ENCODE assay signal across 8 mouse cellular contexts in genomic region chr2:166403319-166403718, GRCm38 (mm10).
DNase-seq lines count a peak whose midpoint lies in the region; ATAC-seq lines count a peak whose summit lies in the region.

No protein-coding gene starts in this region.

- no peak overlapping the region for H3K4me2 ChIP-seq in hindbrain, embryonic 13.5 days
- no peak overlapping the region for H3K4me2 ChIP-seq in hindbrain, embryonic 12.5 days (replicated peaks)

- H3K4me1 ChIP-seq in hindbrain, embryonic 13.5 days (replicated peaks): peaks cover 52% of the 10 kb centered on the region
- H3K4me1 ChIP-seq in hindbrain, embryonic 12.5 days: peaks cover 44% of the 10 kb centered on the region
- peaks cover 81% of the 10 kb centered on the region for H3K4me1 ChIP-seq in heart, embryonic 10.5 days

- H3K9me3 ChIP-seq in hindbrain, embryonic 13.5 days: no peaks in the 10 kb centered on the region
- no peaks in the 10 kb centered on the region for H3K9me3 ChIP-seq in hindbrain, embryonic 12.5 days (replicated peaks)
- no peaks in the 10 kb centered on the region for H3K9me3 ChIP-seq in heart, embryonic 10.5 days

- ATAC-seq in hindbrain, embryonic 13.5 days (ENCODE audit: low FRiP score): no peak
- ATAC-seq in hindbrain, embryonic 12.5 days (ENCODE audit: low FRiP score): no peak

- WGBS in hindbrain, embryonic 13.5 days: 65% methylated on average over 10 of the region's 10 CpGs
- 61% methylated on average over 10 of the region's 10 CpGs for WGBS in hindbrain, embryonic 12.5 days
- 43% methylated on average over 10 of the region's 10 CpGs for WGBS in heart, embryonic 10.5 days

- no peaks in the 10 kb centered on the region for H3K36me3 ChIP-seq in hindbrain, embryonic 13.5 days
- no peaks in the 10 kb centered on the region for H3K36me3 ChIP-seq in hindbrain, embryonic 12.5 days
- H3K36me3 ChIP-seq in heart, embryonic 10.5 days: no peaks in the 10 kb centered on the region

- 0 out of 2 replicates have a peak overlapping the region, but pooled peaks have one; percentile 40 for H3K27ac ChIP-seq in hindbrain, embryonic 13.5 days
- no peak overlapping the region for H3K27ac ChIP-seq in hindbrain, embryonic 12.5 days
- peak overlapping the region; percentile 90 for H3K27ac ChIP-seq in heart, embryonic 10.5 days

- H3K27me3 ChIP-seq in hindbrain, embryonic 13.5 days: peaks cover 23% of the 10 kb centered on the region; the same call in 1 of the 2 replicates
- H3K27me3 ChIP-seq in hindbrain, embryonic 12.5 days: peaks cover 16% of the 10 kb centered on the region
- no peaks in the 10 kb centered on the region for H3K27me3 ChIP-seq in heart, embryonic 10.5 days (ENCODE audit: insufficient read depth, poor library complexity, severe bottlenecking)

- no peak overlapping the region for H3K9ac ChIP-seq in hindbrain, embryonic 13.5 days
- H3K9ac ChIP-seq in hindbrain, embryonic 12.5 days: no peak overlapping the region

- H3K4me3 ChIP-seq in hindbrain, embryonic 13.5 days: no peak overlapping the region
- no peak overlapping the region for H3K4me3 ChIP-seq in hindbrain, embryonic 12.5 days
- H3K4me3 ChIP-seq in heart, embryonic 10.5 days: peak overlapping the region; percentile 30; the same call in 1 of the 2 replicates

- DNase-seq in adrenal gland, postnatal 10 days: peak; percentile 72
- peak; percentile 91 for DNase-seq in heart, embryonic 10.5 days (ENCODE audit: low spot score)
- peak; percentile 41 to 47 for DNase-seq in layer of hippocampus, postnatal 25 days (ENCODE audit: extremely low spot score in 1 of 2, low spot score in 1 of 2)
- DNase-seq in telencephalon, adult 2 months (ENCODE audit: low read depth, low spot score): peak; percentile 69
- DNase-seq in lung, postnatal 25 days (ENCODE audit: low spot score): no peak
- DNase-seq in lung, postnatal 14 days: no peak

Comparison
In these comparisons a context has a peak if more than half of its experiments do, and no peak if none do; other contexts are left out.
1. DNase-seq: peak in adrenal gland, postnatal 10 days (single experiment), heart, embryonic 10.5 days (single experiment), layer of hippocampus, postnatal 25 days (2 of 2) and telencephalon, adult 2 months (single experiment); none in lung, postnatal 25 days (single experiment) and lung, postnatal 14 days (single experiment).